Mouse (Mus musculus) liver, embryonic 12.5 days (tissue): ENCODE results near the gene Coa3. TPM values are rescaled to one million over a fixed set of nuclear protein-coding genes. Genes with fewer than 3 reads are reported as not detected.
"Not testable (repeated sequence)": the region's sequence is repeated elsewhere in the genome, so short reads cannot be mapped to it uniquely, and the experiment has no call there.

Source experiments
- ATAC-seq: fragments of 200-750 bp; cut with Nextera tagmentation; 2 replicates; pipeline ENCODE4 v1.8.0; 2017; ENCODE audit warnings: moderate number of reproducible peaks, mild to moderate bottlenecking, moderate library complexity
- H3K27ac ChIP-seq: fragments of 300-500 bp; sonication (generic); 2 replicates; pipeline ENCODE4 v1.5.1; 2016; ENCODE audit warnings: mild to moderate bottlenecking
- H3K27me3 ChIP-seq: fragments of 300-500 bp; sonication (generic); replicated peaks from 2 replicates; pipeline ENCODE4 v1.6.1; 2016; ENCODE audit warnings: mild to moderate bottlenecking, moderate library complexity
- H3K36me3 ChIP-seq: fragments of 300-500 bp; sonication (generic); 2 replicates; pipeline ENCODE4 v1.6.1; 2016; ENCODE audit warnings: mild to moderate bottlenecking, moderate library complexity
- H3K4me1 ChIP-seq: fragments of 300-500 bp; sonication (generic); 2 replicates; pipeline ENCODE4 v1.6.1; 2016
- H3K4me2 ChIP-seq: fragments of 300-500 bp; sonication (generic); 2 replicates; pipeline ENCODE4 v1.6.1; 2016; ENCODE audit warnings: mild to moderate bottlenecking, moderate library complexity
- H3K4me3 ChIP-seq: fragments of 300-500 bp; sonication (generic); 2 replicates; pipeline ENCODE4 v1.5.1; 2016; ENCODE audit warnings: mild to moderate bottlenecking, moderate library complexity
- H3K9ac ChIP-seq: fragments of 300-500 bp; sonication (generic); 2 replicates; pipeline ENCODE4 v1.6.1; 2016; ENCODE audit warnings: mild to moderate bottlenecking, moderate library complexity
- H3K9me3 ChIP-seq: fragments of 300-500 bp; sonication (generic); replicated peaks from 2 replicates; pipeline ENCODE4 v1.6.1; 2016; ENCODE audit warnings: mild to moderate bottlenecking, moderate library complexity
- WGBS: fragments of 180-500 bp; shearing (Covaris S2); methylation state at CpG from one replicate; pipeline ENCODE4 v1.1.7; 2016; ENCODE audit not compliant: insufficient replicate concordance; 5-methylcytosine and 5-hydroxymethylcytosine counted together
- polyA plus RNA-seq: library from polyadenylated mRNA; unstranded; fragments of >200 nt; fragmentation: Nextera tagmentation; extraction: Ambion mirVana; gene quantifications from 2 replicates; pipeline ENCODE4 v1.2.1, GENCODE M21; 2016

Gene Coa3
- 144 and 150 TPM in 2 replicates for polyA plus RNA-seq

- H3K27me3 ChIP-seq: peaks cover 6% of the 10 kb centered on the region; the same call in 1 of the 2 replicates
- 3% methylated on average over 45 of the region's 45 CpGs for WGBS
- H3K4me2 ChIP-seq: peak within 1 kb of the TSS; percentile 88
- peak within 1 kb of the TSS; percentile 85 for H3K4me3 ChIP-seq
- no peaks in the 10 kb centered on the region for H3K9me3 ChIP-seq
- H3K27ac ChIP-seq: peak within 1 kb of the TSS; percentile 84
- peaks cover 22% of the 10 kb centered on the region for H3K36me3 ChIP-seq
- peak within 1 kb of the TSS; percentile 83 for H3K9ac ChIP-seq
- peaks cover 38% of the 10 kb centered on the region for H3K4me1 ChIP-seq
- ATAC-seq: peak; percentile 94
These were observed at the start of gene Coa3, which contains the start of gene Cntd1 for GRCm38 (mm10) chr11:101278223-101279192. Gene Coa3 (minus strand): TSS chr11:101279114. Gene Cntd1 (plus strand): TSS chr11:101279012.

GRCm38 (mm10) chr11:101327311-101327710 is 48.4 kb upstream of the Coa3 start:
- Histone ChIP-seq H3K4me1 (0 out of 2 replicates have a peak, but pooled peaks cover 4% of the 10 kb centered on the region), H3K27ac (no peak overlapping the region), H3K9me3 (no peaks in the 10 kb centered on the region), H3K36me3 (peaks cover 52% of the 10 kb centered on the region), H3K4me3 (no peak overlapping the region), H3K9ac (no peak overlapping the region), H3K4me2 (no peak overlapping the region), H3K27me3 (no peaks in the 10 kb centered on the region)
- WGBS: 52% methylated on average over 3 of the region's 3 CpGs
- no peak for ATAC-seq

- peaks cover 63% of the 10 kb centered on the region for H3K36me3 ChIP-seq
- no peak for ATAC-seq
These were observed 47.2 kb upstream of the Coa3 start for GRCm38 (mm10) chr11:101326147-101326546.

GRCm38 (mm10) chr11:101325201-101325600 is 46.3 kb upstream of the Coa3 start:
- H3K4me2 ChIP-seq, H3K27ac ChIP-seq, H3K27me3 ChIP-seq, H3K4me3 ChIP-seq, H3K9me3 ChIP-seq, H3K9ac ChIP-seq, H3K4me1 ChIP-seq: not testable (repeated sequence)
- peaks cover 73% of the 10 kb centered on the region for H3K36me3 ChIP-seq
- WGBS: 89% methylated on average over 11 of the region's 11 CpGs
- peak; percentile 16; the same call in 1 of the 2 replicates for ATAC-seq

More at GRCm38 (mm10) chr11:101326147-101326546, 47.2 kb upstream of the Coa3 start:
- Histone ChIP-seq H3K27ac (no peak overlapping the region), H3K4me1 (0 out of 2 replicates have a peak, but pooled peaks cover 4% of the 10 kb centered on the region), H3K9me3 (no peaks in the 10 kb centered on the region), H3K4me2 (no peak overlapping the region), H3K27me3 (no peaks in the 10 kb centered on the region), H3K9ac (no peak overlapping the region), H3K4me3 (no peak overlapping the region)
- 86% methylated on average over 11 of the region's 11 CpGs for WGBS

- ATAC-seq: 0 out of 2 replicates have a peak, but pooled peaks have one; percentile 6
- Histone ChIP-seq H3K27me3 (no peaks in the 10 kb centered on the region), H3K36me3 (peaks cover 77% of the 10 kb centered on the region), H3K27ac (no peak within 1 kb of the TSS), H3K4me3 (no peak within 1 kb of the TSS), H3K4me1 (0 out of 2 replicates have a peak, but pooled peaks cover 5% of the 10 kb centered on the region), H3K4me2 (no peak within 1 kb of the TSS), H3K9me3 (no peaks in the 10 kb centered on the region), H3K9ac (no peak within 1 kb of the TSS)
- WGBS: 92% methylated on average over 5 of the region's 5 CpGs
These were observed 45.8 kb upstream of the Coa3 start, which contains the start of gene Aoc2 for GRCm38 (mm10) chr11:101324763-101325162. Gene Aoc2 (plus strand): TSS chr11:101325063.

GRCm38 (mm10) chr11:101323609-101324008 is 44.7 kb upstream of the Coa3 start:
- WGBS: 56% methylated on average over 4 of the region's 4 CpGs
- no peak for ATAC-seq
- peaks cover 86% of the 10 kb centered on the region for H3K36me3 ChIP-seq

GRCm38 (mm10) chr11:101316501-101316917 is 37.6 kb upstream of the Coa3 start:
- peaks cover 56% of the 10 kb centered on the region for H3K4me1 ChIP-seq

More at GRCm38 (mm10) chr11:101323609-101324008, 44.7 kb upstream of the Coa3 start:
- no peak overlapping the region for H3K27ac ChIP-seq
- no peak overlapping the region for H3K4me2 ChIP-seq
- H3K4me1 ChIP-seq: peaks cover 17% of the 10 kb centered on the region
- no peak overlapping the region for H3K4me3 ChIP-seq
- no peak overlapping the region for H3K9ac ChIP-seq
- H3K9me3 ChIP-seq: no peaks in the 10 kb centered on the region
- H3K27me3 ChIP-seq: no peaks in the 10 kb centered on the region

GRCm38 (mm10) chr11:101315665-101316500 is 37.0 kb upstream of the Coa3 start, which contains the start of gene Psme3:
Gene Psme3 (plus strand): TSS chr11:101316213.
- Histone ChIP-seq H3K27ac (peak within 1 kb of the TSS; percentile 100), H3K27me3 (no peaks in the 10 kb centered on the region), H3K9me3 (no peaks in the 10 kb centered on the region), H3K4me2 (peak within 1 kb of the TSS; percentile 87), H3K4me3 (peak within 1 kb of the TSS; percentile 98), H3K4me1 (peaks cover 56% of the 10 kb centered on the region), H3K36me3 (peaks cover 36% of the 10 kb centered on the region), H3K9ac (peak within 1 kb of the TSS; percentile 98)
- ATAC-seq: peak; percentile 90
- WGBS: under 1% methylated on average over 57 of the region's 62 CpGs

More at GRCm38 (mm10) chr11:101316501-101316917, 37.6 kb upstream of the Coa3 start:
- H3K27me3 ChIP-seq: no peaks in the 10 kb centered on the region
- H3K4me2 ChIP-seq: peak overlapping the region; percentile 87
- peak overlapping the region; percentile 100 for H3K27ac ChIP-seq
- under 1% methylated on average over 17 of the region's 17 CpGs for WGBS
- H3K36me3 ChIP-seq: peaks cover 42% of the 10 kb centered on the region
- H3K9ac ChIP-seq: peak overlapping the region; percentile 98
- peak; percentile 67 for ATAC-seq
- no peaks in the 10 kb centered on the region for H3K9me3 ChIP-seq
- peak overlapping the region; percentile 98 for H3K4me3 ChIP-seq

- no peaks in the 10 kb centered on the region for H3K27me3 ChIP-seq
- H3K36me3 ChIP-seq: peaks cover 29% of the 10 kb centered on the region
- H3K27ac ChIP-seq: peak overlapping the region; percentile 100
- peak overlapping the region; percentile 87 for H3K4me2 ChIP-seq
- peak overlapping the region; percentile 98 for H3K4me3 ChIP-seq
- WGBS: 45% methylated on average over 8 of the region's 8 CpGs
- H3K9ac ChIP-seq: peak overlapping the region; percentile 98; the same call in 1 of the 2 replicates
- ATAC-seq: no peak
- peaks cover 56% of the 10 kb centered on the region for H3K4me1 ChIP-seq
- no peaks in the 10 kb centered on the region for H3K9me3 ChIP-seq
These were observed 36.3 kb upstream of the Coa3 start for GRCm38 (mm10) chr11:101315082-101315650.

GRCm38 (mm10) chr11:101314567-101314966 is 35.7 kb upstream of the Coa3 start:
- Histone ChIP-seq H3K4me2 (peak overlapping the region; percentile 87), H3K27me3 (no peaks in the 10 kb centered on the region), H3K4me1 (peaks cover 53% of the 10 kb centered on the region), H3K36me3 (peaks cover 23% of the 10 kb centered on the region), H3K9me3 (no peaks in the 10 kb centered on the region), H3K4me3 (no peak overlapping the region), H3K27ac (peak overlapping the region; percentile 100), H3K9ac (no peak overlapping the region)
- ATAC-seq: no peak
- WGBS: 85% methylated on average over 1 of the region's 1 CpGs

- no peak overlapping the region for H3K9ac ChIP-seq
- H3K4me3 ChIP-seq: no peak overlapping the region
- H3K27me3 ChIP-seq: peaks cover 6% of the 10 kb centered on the region; the same call in 1 of the 2 replicates
- no peaks in the 10 kb centered on the region for H3K9me3 ChIP-seq
- H3K4me1 ChIP-seq: peaks cover 32% of the 10 kb centered on the region
- no peaks in the 10 kb centered on the region for H3K36me3 ChIP-seq
- no peak for ATAC-seq
- H3K4me2 ChIP-seq: no peak overlapping the region
- H3K27ac ChIP-seq: no peak overlapping the region
- WGBS: 60% methylated on average over 3 of the region's 3 CpGs
These were observed 33.2 kb upstream of the Coa3 start for GRCm38 (mm10) chr11:101312150-101312549.
